Mouse (Mus musculus) liver, embryonic 15.5 days (tissue): ENCODE measurements at regions not wholly inside any gene's neighbourhood (a gene's known extent, or its start where the extent isn't known, plus 50 kb on each side); places are given as distances from the start of the nearest gene placed in this dataset.
A peak's percentile ranks its signal among the peaks of the same experiment; 100 is the strongest.

ENCODE experiments used
- ATAC-seq: fragments of 200-750 bp; cut with Nextera tagmentation; 2 replicates; pipeline ENCODE4 v1.8.0; 2017; ENCODE audit warnings: moderate number of reproducible peaks, mild to moderate bottlenecking, moderate library complexity; ENCODE audit not compliant: insufficient read depth
- H3K27ac ChIP-seq: fragments of 300-500 bp; sonication (generic); replicated peaks from 2 replicates; pipeline ENCODE4 v1.5.1; 2015; ENCODE audit warnings: mild to moderate bottlenecking, inconsistent platforms
- H3K27me3 ChIP-seq: fragments of 300-500 bp; sonication (generic); 2 replicates; pipeline ENCODE4 v1.6.1; 2015; ENCODE audit warnings: mild to moderate bottlenecking, inconsistent platforms
- H3K36me3 ChIP-seq: fragments of 300-500 bp; sonication (generic); replicated peaks from 2 replicates; pipeline ENCODE4 v1.6.1; 2015; ENCODE audit warnings: moderate library complexity, mild to moderate bottlenecking, inconsistent platforms
- H3K4me1 ChIP-seq: fragments of 300-500 bp; sonication (generic); replicated peaks from 2 replicates; pipeline ENCODE4 v1.6.1; 2015; ENCODE audit warnings: inconsistent platforms
- H3K4me2 ChIP-seq: fragments of 300-500 bp; sonication (generic); 2 replicates; pipeline ENCODE4 v1.6.1; 2015; ENCODE audit warnings: moderate library complexity, mild to moderate bottlenecking, inconsistent platforms
- H3K4me3 ChIP-seq: fragments of 300-500 bp; sonication (generic); replicated peaks from 2 replicates; pipeline ENCODE4 v1.5.1; 2015; ENCODE audit warnings: mild to moderate bottlenecking, inconsistent platforms
- H3K9ac ChIP-seq: fragments of 300-500 bp; sonication (generic); 2 replicates; pipeline ENCODE4 v1.6.1; 2015; ENCODE audit warnings: moderate library complexity, mild to moderate bottlenecking, inconsistent platforms
- H3K9me3 ChIP-seq: fragments of 300-500 bp; sonication (generic); replicated peaks from 2 replicates; pipeline ENCODE4 v1.6.1; 2016; ENCODE audit warnings: inconsistent platforms
- whole genome bisulfite sequencing: fragments of 180-500 bp; shearing (Covaris S2); methylation state at CpG from one replicate; pipeline ENCODE4 v1.1.7; 2015; ENCODE audit warnings: mixed read lengths; ENCODE audit not compliant: insufficient replicate concordance; 5-methylcytosine and 5-hydroxymethylcytosine counted together

- H3K4me3 ChIP-seq, result no peak overlapping the region
- WGBS, result 66% methylated on average over 3 of the region's 3 CpGs
- no peaks in the 10 kb centered on the region for H3K9me3 ChIP-seq
- no peak overlapping the region for H3K4me2 ChIP-seq
- no peaks in the 10 kb centered on the region for H3K27me3 ChIP-seq
- H3K4me1 ChIP-seq, result peaks cover 3% of the 10 kb centered on the region; the same call in 1 of the 2 replicates
- ATAC-seq, result no peak
- H3K27ac ChIP-seq, result no peak overlapping the region
- H3K36me3 ChIP-seq, result no peaks in the 10 kb centered on the region
- H3K9ac ChIP-seq, result no peak overlapping the region
Observed at GRCm38 (mm10) chr8:115426543-115426942, 281.1 kb downstream of the Maf start.

DNA sequence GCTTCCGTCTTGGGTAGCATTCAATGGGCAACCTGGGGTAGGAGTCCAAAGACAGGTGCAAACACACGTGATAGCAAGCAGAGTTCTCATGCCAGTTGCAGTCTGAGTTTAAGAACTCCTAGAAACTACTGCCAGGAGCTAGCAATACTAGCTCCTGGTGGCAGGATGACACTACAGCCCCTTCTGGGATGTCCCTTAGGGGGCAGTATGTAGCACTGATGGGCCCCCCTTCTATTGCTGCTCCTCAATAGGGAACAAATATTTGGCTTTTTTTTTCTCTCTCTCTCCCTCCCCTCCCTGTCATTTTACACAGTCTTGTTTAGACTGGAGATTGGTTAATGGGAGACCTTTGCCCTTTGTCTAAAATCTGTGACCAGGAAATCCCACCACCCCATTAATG is 282.2 kb downstream of the Maf start:
- 56% methylated on average over 2 of the region's 2 CpGs for WGBS
- no peak overlapping the region for H3K27ac ChIP-seq
- H3K9ac ChIP-seq, result no peak overlapping the region
- no peaks in the 10 kb centered on the region for H3K9me3 ChIP-seq
- H3K4me2 ChIP-seq, result no peak overlapping the region
- H3K27me3 ChIP-seq, result no peaks in the 10 kb centered on the region
- ATAC-seq, result no peak
- H3K4me1 ChIP-seq, result peaks cover 3% of the 10 kb centered on the region; the same call in 1 of the 2 replicates
- H3K36me3 ChIP-seq, result no peaks in the 10 kb centered on the region
- H3K4me3 ChIP-seq, result no peak overlapping the region

- no peak overlapping the region for H3K4me3 ChIP-seq
- 45% methylated on average over 2 of the region's 2 CpGs for WGBS
- no peaks in the 10 kb centered on the region for H3K27me3 ChIP-seq
- no peaks in the 10 kb centered on the region for H3K36me3 ChIP-seq
- no peak overlapping the region for H3K4me2 ChIP-seq
- H3K27ac ChIP-seq, result no peak overlapping the region
- no peak overlapping the region for H3K9ac ChIP-seq
- H3K9me3 ChIP-seq, result no peaks in the 10 kb centered on the region
- ATAC-seq, result no peak
- peaks cover 3% of the 10 kb centered on the region; the same call in 1 of the 2 replicates for H3K4me1 ChIP-seq
Observed at GRCm38 (mm10) chr8:115423682-115424081, 283.9 kb downstream of the Maf start.

- ATAC-seq, result no peak
- Histone ChIP-seq H3K4me3 (no peak overlapping the region), H3K9me3 (no peaks in the 10 kb centered on the region), H3K9ac (no peak overlapping the region), H3K27me3 (no peaks in the 10 kb centered on the region), H3K36me3 (no peaks in the 10 kb centered on the region), H3K27ac (no peak overlapping the region), H3K4me2 (no peak overlapping the region), H3K4me1 (peaks cover 3% of the 10 kb centered on the region; the same call in 1 of the 2 replicates)
- WGBS, result 48% methylated on average over 5 of the region's 5 CpGs
Observed at GRCm38 (mm10) chr8:115423056-115423455, 284.5 kb downstream of the Maf start.

DNA sequence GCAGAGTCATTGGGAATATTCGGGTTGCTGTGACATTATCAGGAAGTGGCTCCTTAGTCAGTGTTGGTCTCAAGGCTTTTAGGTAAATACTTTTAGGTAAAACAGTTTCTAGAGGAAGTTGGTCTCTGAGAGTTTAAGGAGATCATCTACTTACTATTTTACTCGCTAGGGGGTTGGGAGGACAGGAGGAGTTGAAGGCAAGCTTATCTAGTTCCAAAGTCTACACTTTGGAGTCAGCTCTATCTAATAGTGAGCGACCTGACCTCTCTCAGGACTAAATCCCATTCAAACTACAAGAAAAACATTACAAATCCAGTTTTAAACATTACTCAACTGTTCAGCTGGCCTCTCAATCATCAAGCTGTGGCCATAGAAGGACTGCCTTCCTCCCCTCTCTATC is 287.1 kb downstream of the Maf start:
- Histone ChIP-seq H3K27ac (no peak overlapping the region), H3K9me3 (no peaks in the 10 kb centered on the region), H3K4me3 (no peak overlapping the region), H3K9ac (no peak overlapping the region), H3K4me1 (no peaks in the 10 kb centered on the region), H3K36me3 (no peaks in the 10 kb centered on the region), H3K4me2 (no peak overlapping the region), H3K27me3 (no peaks in the 10 kb centered on the region)
- WGBS, result 39% methylated on average over 3 of the region's 3 CpGs
- ATAC-seq, result no peak

- Histone ChIP-seq H3K4me2 (no peak overlapping the region), H3K36me3 (no peaks in the 10 kb centered on the region), H3K4me3 (no peak overlapping the region), H3K4me1 (no peaks in the 10 kb centered on the region), H3K27ac (no peak overlapping the region), H3K27me3 (no peaks in the 10 kb centered on the region), H3K9ac (no peak overlapping the region), H3K9me3 (no peaks in the 10 kb centered on the region)
- 27% methylated on average over 6 of the region's 6 CpGs for WGBS
- no peak for ATAC-seq
Observed at GRCm38 (mm10) chr8:115420131-115420530, 287.5 kb downstream of the Maf start.

GRCm38 (mm10) chr8:115418056-115418455 is 289.5 kb downstream of the Maf start:
- ATAC-seq, result no peak
- Histone ChIP-seq H3K27ac (no peak overlapping the region), H3K36me3 (no peaks in the 10 kb centered on the region), H3K27me3 (no peaks in the 10 kb centered on the region), H3K4me2 (no peak overlapping the region), H3K9ac (no peak overlapping the region), H3K4me1 (no peaks in the 10 kb centered on the region; the same call in 1 of the 2 replicates), H3K4me3 (no peak overlapping the region), H3K9me3 (no peaks in the 10 kb centered on the region)
- 51% methylated on average over 6 of the region's 6 CpGs for WGBS

GRCm38 (mm10) chr8:115414061-115414473 is 293.5 kb downstream of the Maf start:
- WGBS, result 6% methylated on average over 7 of the region's 7 CpGs
- Histone ChIP-seq H3K4me2 (no peak overlapping the region), H3K27me3 (no peaks in the 10 kb centered on the region), H3K4me3 (no peak overlapping the region), H3K9me3 (no peaks in the 10 kb centered on the region), H3K9ac (no peak overlapping the region), H3K4me1 (no peaks in the 10 kb centered on the region; the same call in 1 of the 2 replicates), H3K36me3 (no peaks in the 10 kb centered on the region), H3K27ac (no peak overlapping the region)
- ATAC-seq, result peak; percentile 51

GRCm38 (mm10) chr8:115411756-115412155 is 295.8 kb downstream of the Maf start:
- H3K9ac ChIP-seq, result no peak overlapping the region
- H3K4me1 ChIP-seq, result no peaks in the 10 kb centered on the region; the same call in 1 of the 2 replicates
- H3K4me2 ChIP-seq, result no peak overlapping the region
- no peaks in the 10 kb centered on the region for H3K9me3 ChIP-seq
- no peak overlapping the region for H3K27ac ChIP-seq
- 61% methylated on average over 5 of the region's 5 CpGs for WGBS
- no peak overlapping the region for H3K4me3 ChIP-seq
- H3K36me3 ChIP-seq, result no peaks in the 10 kb centered on the region
- H3K27me3 ChIP-seq, result no peaks in the 10 kb centered on the region
- ATAC-seq, result no peak

DNA sequence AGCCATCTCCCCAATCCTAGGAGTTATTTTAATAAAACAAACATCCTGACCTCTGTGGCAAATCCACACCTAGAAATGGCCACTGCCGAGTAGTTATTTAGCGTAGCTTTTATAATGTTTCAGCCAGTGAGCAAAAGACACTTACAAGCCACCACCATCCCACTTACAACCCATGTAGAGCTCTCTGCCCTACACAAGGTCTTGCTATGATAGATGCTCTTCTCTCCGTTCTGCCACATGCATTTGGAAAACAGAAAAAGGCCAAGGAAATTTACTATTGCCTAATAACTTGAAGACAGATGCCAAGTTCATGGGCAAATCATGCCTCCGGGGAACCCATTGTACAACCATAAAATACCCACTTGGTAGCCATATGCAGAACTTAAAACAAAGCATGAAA is 296.5 kb downstream of the Maf start:
- no peaks in the 10 kb centered on the region for H3K9me3 ChIP-seq
- no peaks in the 10 kb centered on the region; the same call in 1 of the 2 replicates for H3K4me1 ChIP-seq
- no peaks in the 10 kb centered on the region for H3K27me3 ChIP-seq
- H3K9ac ChIP-seq, result no peak overlapping the region
- no peak for ATAC-seq
- H3K4me3 ChIP-seq, result no peak overlapping the region
- H3K4me2 ChIP-seq, result no peak overlapping the region
- WGBS, result 81% methylated on average over 4 of the region's 4 CpGs
- H3K36me3 ChIP-seq, result no peaks in the 10 kb centered on the region
- H3K27ac ChIP-seq, result no peak overlapping the region

DNA sequence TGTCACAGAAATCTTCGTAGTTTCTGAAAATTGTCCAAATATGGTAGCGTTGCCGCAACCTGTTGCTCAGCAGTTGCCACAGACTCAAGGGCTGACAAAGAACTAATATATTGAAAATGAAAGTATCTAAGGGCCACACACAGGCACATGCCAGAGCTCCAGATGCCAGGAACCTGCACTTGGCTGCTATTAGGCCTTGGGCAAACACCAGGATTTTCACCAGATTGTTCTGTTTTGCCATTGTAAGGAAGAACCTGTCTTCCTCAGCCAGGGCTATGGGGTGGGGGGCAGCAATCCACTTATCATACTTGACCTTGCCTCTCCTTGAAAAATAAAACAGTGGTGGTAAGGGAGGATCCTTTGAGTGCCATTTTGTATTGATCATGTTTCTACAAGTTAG is 297.4 kb downstream of the Maf start:
- Histone ChIP-seq H3K9me3 (no peaks in the 10 kb centered on the region), H3K27ac (no peak overlapping the region), H3K4me2 (no peak overlapping the region), H3K27me3 (no peaks in the 10 kb centered on the region), H3K4me3 (no peak overlapping the region), H3K36me3 (no peaks in the 10 kb centered on the region), H3K9ac (no peak overlapping the region), H3K4me1 (no peaks in the 10 kb centered on the region; the same call in 1 of the 2 replicates)
- no peak for ATAC-seq
- 75% methylated on average over 3 of the region's 3 CpGs for WGBS

DNA sequence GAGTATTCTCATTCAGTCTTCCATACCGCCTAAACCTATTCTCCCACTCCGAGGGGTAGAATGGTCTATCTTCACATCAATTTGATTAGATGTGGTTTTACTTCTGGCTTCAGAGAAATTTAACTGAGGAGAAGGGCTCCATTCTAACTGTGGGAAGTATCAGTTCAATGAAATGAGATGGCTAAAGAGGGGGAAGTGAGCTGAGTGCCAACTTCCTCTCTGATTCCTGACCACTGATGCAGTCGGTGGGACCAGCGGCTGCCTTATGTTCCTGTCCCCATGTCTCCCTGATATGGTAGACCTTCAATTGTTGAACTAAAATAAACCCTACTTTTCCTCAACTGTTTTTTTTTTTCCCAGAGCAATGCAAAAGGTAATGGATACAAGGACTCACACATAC is 300.1 kb downstream of the Maf start:
- H3K4me3 ChIP-seq, result no peak overlapping the region
- no peaks in the 10 kb centered on the region for H3K27me3 ChIP-seq
- no peaks in the 10 kb centered on the region for H3K4me1 ChIP-seq
- no peak overlapping the region for H3K27ac ChIP-seq
- H3K9ac ChIP-seq, result no peak overlapping the region
- 43% methylated on average over 4 of the region's 4 CpGs for WGBS
- no peak for ATAC-seq
- H3K4me2 ChIP-seq, result no peak overlapping the region
- H3K36me3 ChIP-seq, result no peaks in the 10 kb centered on the region
- no peaks in the 10 kb centered on the region for H3K9me3 ChIP-seq
